Mouse (Mus musculus) bone marrow macrophage, adult 2 months (primary cell): ENCODE data around the gene Ovca2.

ENCODE experiments used
- CTCF ChIP-seq: IDR thresholded peaks from 2 replicates; pipeline ENCODE4 v1.5.1; 2012; ENCODE audit warnings: low read depth, mild to moderate bottlenecking, low read length, moderate library complexity
- POLR2A ChIP-seq: IDR thresholded peaks from 2 replicates; pipeline ENCODE4 v1.6.1; 2012; ENCODE audit warnings: mild to moderate bottlenecking, low read depth, low read length, borderline replicate concordance

GRCm38 (mm10) chr11:75147846-75148168 lies 30.8 kb downstream of the Ovca2 start:
- TF ChIP-seq CTCF, result no peak
- no peak for TF ChIP-seq POLR2A
